Mouse (Mus musculus) T-cell, adult 2 months (primary cell): ENCODE measurements around the gene Prkcb.

Source experiments
- DNase-seq: peaks from one replicate; pipeline ENCODE4 v3.0.0; 2022; ENCODE audit warnings: low spot score

Prkcb gene

GRCm38 (mm10) chr7:122402041-122402440, 113.5 kb downstream of the Prkcb start:
- DNase-seq = peak; percentile 67

- DNase-seq = no peak
Measured at GRCm38 (mm10) chr7:122403343-122403742, 114.8 kb downstream of the Prkcb start.

GRCm38 (mm10) chr7:122404571-122405393, 116.2 kb downstream of the Prkcb start:
- peak; percentile 23 for DNase-seq

- no peak for DNase-seq
Measured at GRCm38 (mm10) chr7:122406625-122407024, 118.1 kb downstream of the Prkcb start.

- DNase-seq = no peak
Measured at GRCm38 (mm10) chr7:122409945-122410344, 121.4 kb downstream of the Prkcb start.

- DNase-seq = no peak
Measured at GRCm38 (mm10) chr7:122410873-122411272, 122.3 kb downstream of the Prkcb start.

GRCm38 (mm10) chr7:122413231-122413630, 124.7 kb downstream of the Prkcb start:
- no peak for DNase-seq

- peak; percentile 68 for DNase-seq
Measured at GRCm38 (mm10) chr7:122414146-122414545, 125.6 kb downstream of the Prkcb start.

GRCm38 (mm10) chr7:122414608-122415007, 126.1 kb downstream of the Prkcb start:
- no peak for DNase-seq

GRCm38 (mm10) chr7:122415387-122415786, 126.8 kb downstream of the Prkcb start:
- no peak for DNase-seq

GRCm38 (mm10) chr7:122415904-122416303, 127.4 kb downstream of the Prkcb start:
- DNase-seq = no peak

- DNase-seq = no peak
Measured at GRCm38 (mm10) chr7:122418551-122418950, 130.0 kb downstream of the Prkcb start.

- DNase-seq = no peak
Measured at GRCm38 (mm10) chr7:122423816-122424215, 135.3 kb downstream of the Prkcb start.

- no peak for DNase-seq
Measured at GRCm38 (mm10) chr7:122429134-122429533, 140.6 kb downstream of the Prkcb start.

GRCm38 (mm10) chr7:122432401-122432800, 143.8 kb downstream of the Prkcb start:
- no peak for DNase-seq

GRCm38 (mm10) chr7:122433377-122433776, 144.8 kb downstream of the Prkcb start:
- DNase-seq = no peak

- no peak for DNase-seq
Measured at GRCm38 (mm10) chr7:122434941-122435340, 146.4 kb downstream of the Prkcb start.

GRCm38 (mm10) chr7:122435561-122435960, 147.0 kb downstream of the Prkcb start:
- DNase-seq = no peak

- no peak for DNase-seq
Measured at GRCm38 (mm10) chr7:122437390-122437789, 148.8 kb downstream of the Prkcb start.

GRCm38 (mm10) chr7:122445056-122445455, 156.5 kb downstream of the Prkcb start:
- peak; percentile 58 for DNase-seq

- no peak for DNase-seq
Measured at GRCm38 (mm10) chr7:122452671-122453070, 164.1 kb downstream of the Prkcb start.

GRCm38 (mm10) chr7:122459203-122459965, 170.8 kb downstream of the Prkcb start:
- peak; percentile 72 for DNase-seq

- no peak for DNase-seq
Measured at GRCm38 (mm10) chr7:122460020-122460419, 171.5 kb downstream of the Prkcb start.
